Mouse (Mus musculus): ENCODE data around the gene Col20a1. TPM values are rescaled to one million over a fixed set of nuclear protein-coding genes. Genes with fewer than 3 reads are reported as not detected.
A peak's percentile ranks its signal among the peaks of the same experiment; 100 is the strongest.

Col20a1 gene
- polyA plus RNA-seq (2016; fragmentation: Nextera tagmentation; extraction: Ambion mirVana) = 0.35 and 0.56 TPM in 2 replicates

DNA sequence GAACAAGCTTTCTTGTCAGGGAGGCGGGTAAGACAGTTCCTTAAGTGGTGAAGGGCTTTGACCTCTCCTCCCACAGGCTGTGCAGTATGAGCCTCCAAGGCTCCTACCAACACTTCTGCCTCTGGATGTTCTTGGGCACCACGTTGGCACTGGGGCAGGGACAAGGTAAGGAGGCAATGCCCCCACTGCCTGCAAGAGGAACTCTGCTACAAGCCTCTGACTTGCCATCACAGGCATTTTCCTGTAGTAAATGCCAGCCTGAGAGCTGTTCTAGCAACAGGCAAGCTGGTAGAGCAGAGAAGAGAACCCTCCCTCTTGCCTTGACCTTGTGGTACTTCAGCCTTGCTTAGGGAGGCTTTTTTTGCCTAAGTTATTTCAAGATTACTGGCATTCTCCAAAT lies at the start of gene Col20a1:
Gene Col20a1 (plus strand): TSS at position 87 of the 400 bp plus-strand sequence.
- no peak within 1 kb of the TSS for H3K4me3 ChIP-seq
- H3K4me1 ChIP-seq (replicated peaks) = peaks cover 31% of the 10 kb centered on the region
- no peaks in the 10 kb centered on the region for H3K27me3 ChIP-seq (ENCODE audit: insufficient read depth, poor library complexity, severe bottlenecking)
- H3K36me3 ChIP-seq = peaks cover 31% of the 10 kb centered on the region
- no peaks in the 10 kb centered on the region for H3K9me3 ChIP-seq
- H3K27ac ChIP-seq = peak within 1 kb of the TSS; percentile 62
- WGBS = 52% methylated on average over 2 of the region's 2 CpGs
- DNase-seq (ENCODE audit: low spot score) = no peak

DNA sequence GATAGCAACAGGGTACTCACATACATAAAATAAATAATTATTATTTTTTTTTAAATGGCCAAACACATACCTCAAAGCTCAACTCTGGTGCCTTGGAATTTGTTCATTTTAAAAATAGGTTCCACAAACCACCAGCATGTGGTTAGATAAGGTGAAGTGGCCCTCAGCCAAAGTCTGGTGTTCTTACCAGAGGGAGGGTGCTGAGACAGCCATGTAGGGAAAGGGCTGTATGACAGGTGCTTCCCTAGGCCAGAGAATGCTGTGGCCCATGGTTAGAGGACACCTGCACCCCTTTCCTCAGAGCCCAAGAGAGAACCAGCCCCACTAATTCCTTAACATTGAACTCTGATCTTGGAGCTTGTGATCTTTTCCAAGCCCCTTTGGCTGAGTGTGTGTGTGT lies 46.1 kb upstream of the Col20a1 start:
- Histone ChIP-seq H3K27me3 (ENCODE audit: insufficient read depth, poor library complexity, severe bottlenecking) (no peaks in the 10 kb centered on the region), H3K36me3 (peaks cover 56% of the 10 kb centered on the region), H3K27ac (no peak overlapping the region), H3K4me3 (no peak overlapping the region), H3K9me3 (no peaks in the 10 kb centered on the region), H3K4me1 (replicated peaks) (peaks cover 5% of the 10 kb centered on the region)
- DNase-seq (ENCODE audit: low spot score) = no peak

DNA sequence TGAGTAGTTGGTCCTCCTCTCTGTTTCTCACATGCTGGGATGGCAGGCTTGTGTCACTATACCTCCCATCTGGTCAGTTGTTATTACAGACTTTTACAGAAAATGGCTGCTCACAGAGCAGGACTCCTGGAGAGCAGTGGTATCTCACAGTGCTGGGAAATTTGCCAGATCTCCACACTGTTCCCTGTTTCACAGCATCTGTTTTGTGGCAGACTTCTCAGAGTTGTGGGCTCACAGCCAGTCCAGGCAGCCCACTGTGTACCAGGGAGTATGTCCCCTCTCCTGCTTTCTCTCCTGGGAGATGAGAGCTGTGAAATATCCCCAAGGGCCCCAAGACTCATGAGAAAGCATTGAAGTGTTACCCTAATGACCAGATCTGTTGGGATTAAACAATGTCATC lies 44.5 kb upstream of the Col20a1 start:
- H3K36me3 ChIP-seq = peaks cover 43% of the 10 kb centered on the region
- H3K27me3 ChIP-seq (ENCODE audit: insufficient read depth, poor library complexity, severe bottlenecking) = no peaks in the 10 kb centered on the region
- no peaks in the 10 kb centered on the region for H3K4me1 ChIP-seq (replicated peaks)
- H3K27ac ChIP-seq = no peak overlapping the region
- no peak overlapping the region for H3K4me3 ChIP-seq
- no peaks in the 10 kb centered on the region for H3K9me3 ChIP-seq
- DNase-seq (ENCODE audit: low spot score) = no peak

DNA sequence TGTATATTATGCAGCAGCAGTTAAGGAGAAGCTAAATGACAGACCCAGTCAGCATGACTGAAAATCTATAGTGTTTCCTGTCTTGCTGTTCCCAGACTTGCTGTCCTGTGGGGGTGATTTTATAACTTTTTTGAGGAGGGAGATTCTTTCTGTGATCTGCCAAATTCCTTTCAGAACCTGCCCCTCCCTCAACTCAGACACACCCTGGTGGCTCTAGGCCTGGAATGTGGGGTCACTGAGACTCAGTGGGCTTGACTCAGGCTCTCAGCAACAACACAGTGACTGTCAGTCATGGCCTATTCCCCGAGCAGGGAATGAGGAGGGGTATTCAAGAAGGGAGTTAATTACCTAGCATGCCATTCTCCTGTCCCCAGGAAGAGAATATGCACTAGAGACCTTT lies 36.4 kb upstream of the Col20a1 start:
- WGBS = 26% methylated on average over 1 of the region's 1 CpGs

DNA sequence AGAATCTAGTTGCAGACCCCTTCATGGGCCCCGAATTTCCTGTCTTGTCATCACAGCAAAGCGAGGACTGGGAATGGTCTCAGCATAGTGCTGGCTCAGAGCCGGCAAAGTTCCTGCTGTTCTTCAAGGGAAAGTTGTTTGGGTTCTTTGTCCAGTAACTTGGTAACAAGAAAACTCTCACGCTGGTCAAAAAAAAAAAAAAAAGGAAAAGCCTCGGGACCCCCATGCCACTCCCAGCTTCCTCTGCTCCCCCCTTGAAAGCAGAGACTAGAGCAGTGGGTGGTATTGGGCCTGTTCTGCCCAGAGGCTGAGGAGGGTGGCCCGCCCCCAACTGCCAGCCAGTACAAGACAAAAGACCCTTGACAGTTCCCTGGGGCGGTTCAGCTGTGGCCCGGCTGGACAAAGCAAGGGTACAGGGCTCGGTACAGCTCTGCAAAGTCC lies 33.6 kb upstream of the Col20a1 start:
- WGBS = 2% methylated on average over 9 of the region's 9 CpGs
- Histone ChIP-seq H3K4me3 (peak overlapping the region; percentile 71), H3K4me1 (replicated peaks) (peaks cover 76% of the 10 kb centered on the region), H3K36me3 (no peaks in the 10 kb centered on the region), H3K27me3 (ENCODE audit: insufficient read depth, poor library complexity, severe bottlenecking) (peaks cover 26% of the 10 kb centered on the region), H3K27ac (peak overlapping the region; percentile 94), H3K9me3 (no peaks in the 10 kb centered on the region)
- peak; percentile 81 for DNase-seq (ENCODE audit: low spot score)

More for the DNA sequence above, 36.4 kb upstream of the Col20a1 start:
- peaks cover 59% of the 10 kb centered on the region for H3K4me1 ChIP-seq (replicated peaks)
- no peak overlapping the region for H3K4me3 ChIP-seq
- H3K27me3 ChIP-seq (ENCODE audit: insufficient read depth, poor library complexity, severe bottlenecking) = peaks cover 14% of the 10 kb centered on the region
- H3K27ac ChIP-seq = no peak overlapping the region; the same call in 1 of the 2 replicates
- H3K36me3 ChIP-seq = no peaks in the 10 kb centered on the region
- no peak for DNase-seq (ENCODE audit: low spot score)
- H3K9me3 ChIP-seq = no peaks in the 10 kb centered on the region

DNA sequence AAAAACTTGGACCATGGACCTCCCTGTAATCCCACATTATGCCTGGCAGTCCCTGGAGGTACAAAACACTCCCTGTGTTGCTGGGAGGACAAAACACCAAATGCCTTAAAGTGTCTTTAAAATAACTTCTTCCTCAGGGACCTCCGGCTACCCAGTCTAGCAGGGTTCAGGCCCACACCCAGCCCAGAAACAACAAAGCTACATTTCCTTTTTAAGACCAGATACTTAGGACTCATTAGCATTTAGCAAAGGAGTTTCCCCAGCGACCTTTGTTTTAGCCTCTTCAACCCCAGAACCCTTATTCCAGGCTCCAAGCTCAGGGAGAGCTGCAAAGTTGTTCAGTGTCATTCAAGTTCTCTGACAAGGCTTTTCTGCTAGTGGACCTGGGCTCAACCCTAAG lies 32.7 kb upstream of the Col20a1 start:
- Histone ChIP-seq H3K27ac (peak overlapping the region; percentile 94), H3K4me3 (peak overlapping the region; percentile 71), H3K4me1 (replicated peaks) (peaks cover 76% of the 10 kb centered on the region), H3K27me3 (ENCODE audit: insufficient read depth, poor library complexity, severe bottlenecking) (peaks cover 26% of the 10 kb centered on the region), H3K9me3 (no peaks in the 10 kb centered on the region), H3K36me3 (no peaks in the 10 kb centered on the region)
- WGBS = 13% methylated on average over 2 of the region's 2 CpGs
- DNase-seq (ENCODE audit: low spot score) = no peak

DNA sequence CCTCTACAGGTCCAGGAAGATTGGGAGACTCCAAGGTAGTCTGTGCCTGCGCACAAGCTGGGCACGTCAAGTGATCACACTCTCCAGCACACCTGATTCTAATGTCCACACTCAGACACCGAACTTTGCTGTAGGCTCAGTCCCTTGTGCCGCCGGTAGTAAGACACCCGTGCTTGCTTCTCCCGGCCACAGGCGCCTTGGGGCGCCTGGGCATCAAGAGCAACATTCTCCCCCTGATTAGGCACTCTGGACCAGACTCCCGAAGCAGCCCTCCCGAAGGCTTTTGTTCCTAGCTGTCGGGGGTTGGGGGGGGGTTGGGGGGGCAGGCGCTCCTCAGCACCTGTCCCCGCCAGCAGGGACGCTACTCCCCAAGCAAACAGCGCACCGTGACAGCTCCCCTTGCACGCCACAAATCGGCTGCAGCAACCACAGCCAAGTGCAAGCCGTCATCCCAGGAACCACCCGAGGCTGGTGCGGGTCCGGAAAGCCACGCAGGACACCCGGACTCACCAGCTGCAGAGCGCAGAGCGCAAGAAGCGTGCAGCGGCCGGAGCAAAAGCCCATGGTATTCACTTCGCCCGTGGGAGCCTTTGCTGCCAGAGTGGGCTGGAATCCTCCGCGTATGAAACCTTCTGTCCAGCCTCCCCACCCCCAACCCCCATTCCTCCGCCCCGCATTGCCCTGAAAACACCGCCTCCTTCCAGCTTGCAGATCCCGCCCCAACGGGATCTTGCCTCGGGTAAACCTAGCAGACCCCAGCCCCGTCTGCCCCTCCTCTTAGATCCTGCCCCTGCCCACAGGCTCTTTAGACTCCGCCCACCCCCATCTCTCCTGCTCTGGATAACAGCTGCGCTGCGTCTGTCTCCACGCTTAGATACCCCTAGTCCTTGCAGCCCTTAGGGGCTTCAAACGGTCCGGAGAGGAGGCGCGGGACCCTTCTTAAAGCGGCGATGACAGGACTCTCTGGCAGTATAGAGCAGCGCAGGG lies 32.0 kb upstream of the Col20a1 start, which contains the start of gene Nkain4:
Gene Nkain4 (minus strand): TSS at position 639 of the 987 bp plus-strand sequence.
- peaks cover 73% of the 10 kb centered on the region for H3K4me1 ChIP-seq (replicated peaks)

DNA sequence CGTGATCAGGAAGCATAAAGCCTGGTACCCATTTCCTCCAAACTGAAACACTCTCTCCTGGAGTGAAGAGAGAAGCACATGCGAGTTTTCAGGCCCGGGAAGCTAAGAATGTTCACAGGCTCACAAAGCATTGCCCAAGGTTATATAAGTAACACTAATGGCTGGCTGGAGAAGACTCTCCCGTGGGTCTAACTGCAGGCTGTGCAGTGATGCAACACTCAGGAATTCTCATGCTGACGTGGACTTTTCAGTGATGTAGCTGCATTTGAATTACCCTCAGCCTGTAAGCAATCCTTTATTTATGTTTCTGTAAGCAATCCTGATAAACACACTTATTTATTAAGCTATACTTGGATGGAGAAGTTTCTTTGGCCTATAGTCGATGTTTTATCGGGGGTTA lies 26.7 kb upstream of the Col20a1 start:
- Histone ChIP-seq H3K27me3 (ENCODE audit: insufficient read depth, poor library complexity, severe bottlenecking) (peaks cover 12% of the 10 kb centered on the region), H3K4me1 (replicated peaks) (peaks cover 30% of the 10 kb centered on the region), H3K9me3 (no peaks in the 10 kb centered on the region), H3K27ac (no peak overlapping the region), H3K36me3 (no peaks in the 10 kb centered on the region), H3K4me3 (no peak overlapping the region)
- no peak for DNase-seq (ENCODE audit: low spot score)
- WGBS = 79% methylated on average over 7 of the region's 7 CpGs

More for the DNA sequence above, 32.0 kb upstream of the Col20a1 start, which contains the start of gene Nkain4:
- peak; percentile 91 for DNase-seq (ENCODE audit: low spot score)
- H3K9me3 ChIP-seq = no peaks in the 10 kb centered on the region
- peaks cover 26% of the 10 kb centered on the region for H3K27me3 ChIP-seq (ENCODE audit: insufficient read depth, poor library complexity, severe bottlenecking)
- under 1% methylated on average over 52 of the region's 52 CpGs for WGBS
- H3K27ac ChIP-seq = peak within 1 kb of the TSS; percentile 94
- no peaks in the 10 kb centered on the region for H3K36me3 ChIP-seq
- H3K4me3 ChIP-seq = peak within 1 kb of the TSS; percentile 71

DNA sequence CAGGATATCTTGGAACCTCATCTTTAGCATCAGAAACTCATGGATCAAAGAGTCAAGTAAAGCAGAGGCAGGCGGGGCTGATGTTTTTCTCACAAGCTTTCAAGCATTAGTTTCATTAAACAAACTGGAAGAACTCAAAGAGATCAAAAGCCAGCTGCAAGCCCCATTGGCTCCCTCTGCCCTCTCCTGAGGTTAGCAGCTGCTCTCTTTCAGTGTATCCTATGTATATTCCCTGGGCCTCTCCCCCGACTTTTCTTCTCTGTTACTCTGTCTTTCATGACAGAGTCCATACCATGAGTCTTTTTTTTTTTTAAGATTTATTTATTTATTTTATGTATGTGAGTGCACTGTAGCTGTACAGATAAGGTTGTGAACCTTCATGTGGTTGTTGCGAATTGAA lies 26.1 kb upstream of the Col20a1 start:
- DNase-seq (ENCODE audit: low spot score) = no peak
- peaks cover 11% of the 10 kb centered on the region for H3K27me3 ChIP-seq (ENCODE audit: insufficient read depth, poor library complexity, severe bottlenecking)
- 82% methylated on average over 3 of the region's 3 CpGs for WGBS
- H3K4me3 ChIP-seq = no peak overlapping the region
- peaks cover 24% of the 10 kb centered on the region for H3K4me1 ChIP-seq (replicated peaks)
- no peaks in the 10 kb centered on the region for H3K9me3 ChIP-seq
- no peaks in the 10 kb centered on the region for H3K36me3 ChIP-seq
- H3K27ac ChIP-seq = no peak overlapping the region

DNA sequence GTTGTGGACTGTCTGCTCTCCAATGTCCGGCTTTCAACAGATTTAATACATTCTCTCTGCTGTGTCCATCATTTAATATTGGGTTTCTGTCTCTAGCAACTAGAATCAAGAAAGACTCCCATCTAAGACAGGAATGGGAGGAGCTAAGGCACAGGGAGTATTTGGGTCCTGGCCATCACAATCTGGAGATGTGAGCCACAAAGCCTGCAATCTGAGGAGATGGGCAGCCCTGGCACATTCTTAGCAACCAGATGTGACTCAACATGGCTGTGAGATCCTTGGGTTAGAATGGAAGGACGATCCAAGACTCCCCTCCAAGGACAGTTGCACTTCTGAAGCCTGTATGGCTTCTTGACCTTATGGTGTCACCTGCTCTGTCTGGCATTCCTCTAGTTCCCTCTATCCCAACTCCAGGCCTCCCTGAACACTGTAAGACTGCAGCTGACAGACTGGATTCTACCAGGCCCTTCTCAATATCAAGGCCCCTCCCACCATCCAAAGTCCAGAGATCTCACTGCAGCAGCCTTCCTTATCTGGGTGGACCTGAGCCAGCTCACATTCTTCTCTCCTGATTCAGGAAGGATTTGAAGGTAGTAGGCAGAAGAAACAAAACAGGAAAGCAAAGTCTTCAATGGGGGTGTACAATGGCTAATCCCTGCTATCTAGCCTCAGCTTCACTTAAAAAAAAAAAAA lies 23.6 kb upstream of the Col20a1 start:
- no peaks in the 10 kb centered on the region for H3K27me3 ChIP-seq (ENCODE audit: insufficient read depth, poor library complexity, severe bottlenecking)
- no peak overlapping the region for H3K27ac ChIP-seq
- DNase-seq (ENCODE audit: low spot score) = no peak
- H3K4me3 ChIP-seq = no peak overlapping the region
- H3K36me3 ChIP-seq = no peaks in the 10 kb centered on the region
- no peaks in the 10 kb centered on the region for H3K9me3 ChIP-seq
- H3K4me1 ChIP-seq (replicated peaks) = peaks cover 22% of the 10 kb centered on the region
- WGBS = 81% methylated on average over 2 of the region's 2 CpGs

DNA sequence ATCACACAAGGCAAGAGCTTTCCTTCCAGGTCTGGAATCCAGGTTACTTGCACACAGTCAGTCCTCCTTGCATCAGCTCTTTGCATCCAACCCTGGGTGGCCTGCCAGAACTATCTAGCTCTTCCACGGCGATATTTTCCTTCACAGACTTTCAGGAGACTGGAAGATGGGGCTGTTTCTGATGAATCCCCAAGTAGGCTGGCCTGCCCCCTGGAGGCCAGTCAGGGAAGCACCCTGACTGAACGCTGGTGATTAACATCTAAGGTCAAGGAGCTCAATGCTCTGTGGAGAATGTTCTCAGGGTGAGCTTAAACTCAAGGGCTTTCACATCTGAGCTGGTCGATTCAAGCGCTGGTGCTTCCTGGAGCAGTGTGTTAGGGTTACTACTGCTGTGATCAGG lies 22.4 kb upstream of the Col20a1 start:
- peak; percentile 82 for DNase-seq (ENCODE audit: low spot score)
- no peak overlapping the region for H3K4me3 ChIP-seq

DNA sequence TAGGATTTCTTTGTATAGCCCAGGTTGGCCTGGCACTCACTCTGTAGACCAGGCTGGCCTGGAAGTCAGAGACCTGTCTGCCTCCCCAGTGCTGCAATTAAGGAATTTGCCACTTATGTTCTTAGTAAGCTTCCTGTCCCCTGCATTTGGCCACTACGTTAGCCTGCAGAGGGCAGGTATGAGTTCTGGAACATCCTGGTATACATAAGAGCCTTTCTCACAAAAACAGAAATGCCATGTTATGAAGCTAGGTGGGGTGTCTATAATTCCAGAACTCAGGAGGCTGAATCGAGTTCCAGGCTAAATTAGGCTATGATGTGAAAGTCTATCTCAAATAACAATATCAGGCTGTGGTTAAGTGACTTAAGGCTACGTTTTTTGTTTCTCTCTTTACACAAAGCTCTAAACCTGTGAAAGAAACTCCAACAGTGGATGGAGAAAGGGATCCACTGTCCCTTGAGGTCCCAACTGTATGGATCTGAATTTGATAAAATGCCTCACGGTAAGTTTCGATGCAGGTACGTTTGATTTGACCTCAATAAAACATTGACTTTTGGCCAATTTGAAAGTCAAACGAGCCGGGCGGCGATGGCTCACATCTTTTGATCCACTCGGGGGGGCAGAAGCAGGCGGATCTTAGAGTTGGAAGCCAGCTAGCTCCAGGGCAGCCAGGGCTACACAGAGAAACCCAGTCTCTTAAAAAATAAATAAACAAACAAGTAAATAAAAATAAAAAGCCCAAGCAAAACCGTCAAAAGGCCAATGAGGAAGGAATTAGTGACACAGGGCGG lies 20.0 kb upstream of the Col20a1 start:
- Histone ChIP-seq H3K36me3 (peaks cover 25% of the 10 kb centered on the region), H3K27ac (peak overlapping the region; percentile 93), H3K4me1 (replicated peaks) (peaks cover 35% of the 10 kb centered on the region), H3K9me3 (no peaks in the 10 kb centered on the region), H3K4me3 (peak overlapping the region; percentile 80), H3K27me3 (ENCODE audit: insufficient read depth, poor library complexity, severe bottlenecking) (no peaks in the 10 kb centered on the region)
- 20% methylated on average over 14 of the region's 14 CpGs for WGBS
- no peak for DNase-seq (ENCODE audit: low spot score)

More for the DNA sequence above, 22.4 kb upstream of the Col20a1 start:
- Histone ChIP-seq H3K36me3 (peaks cover 4% of the 10 kb centered on the region), H3K4me1 (replicated peaks) (peaks cover 32% of the 10 kb centered on the region), H3K27ac (peak overlapping the region; percentile 43; the same call in 1 of the 2 replicates), H3K27me3 (ENCODE audit: insufficient read depth, poor library complexity, severe bottlenecking) (no peaks in the 10 kb centered on the region), H3K9me3 (no peaks in the 10 kb centered on the region)
- 10% methylated on average over 5 of the region's 5 CpGs for WGBS
